Mouse (Mus musculus) myocyte (in vitro differentiated cells): ENCODE results near the gene Cbl. TPM values are rescaled to one million over a fixed set of nuclear protein-coding genes. Genes with fewer than 3 reads are reported as not detected.

Source experiments
- H3K27me3 ChIP-seq: one replicate; pipeline ENCODE4 v1.6.1; 2011; ENCODE audit not compliant: control insufficient read depth, insufficient read depth, insufficient read length
- H3K36me3 ChIP-seq: one replicate; pipeline ENCODE4 v1.6.1; 2011; ENCODE audit not compliant: control insufficient read depth, insufficient read depth
- H3K4me2 ChIP-seq: one replicate; pipeline ENCODE4 v1.6.1; 2011; ENCODE audit warnings: low read depth, control low read depth
- H3K4me3 ChIP-seq: one replicate; pipeline ENCODE4 v1.5.1; 2011; ENCODE audit warnings: mild to moderate bottlenecking, control low read depth, moderate library complexity
- H3K79me2 ChIP-seq: one replicate; pipeline ENCODE4 v1.6.1; 2011; ENCODE audit not compliant: control insufficient read depth, insufficient read depth
- H3ac ChIP-seq: one replicate; pipeline ENCODE4 v1.6.1; 2011; ENCODE audit not compliant: control insufficient read depth, insufficient read length
- CEBPB ChIP-seq: IDR thresholded peaks from 2 replicates; pipeline ENCODE4 v1.6.1; 2011; ENCODE audit warnings: mild to moderate bottlenecking, moderate library complexity; ENCODE audit not compliant: poor library complexity, insufficient read depth, severe bottlenecking
- E2F4 ChIP-seq: IDR thresholded peaks from one replicate; pipeline ENCODE4 v1.6.1; 2011; ENCODE audit warnings: mild to moderate bottlenecking, control low read depth, moderate library complexity; ENCODE audit not compliant: insufficient read depth
- MAX ChIP-seq: IDR thresholded peaks from one replicate; pipeline ENCODE4 v1.6.1; 2011; ENCODE audit warnings: low read depth, mild to moderate bottlenecking, control low read depth
- MYOD1 ChIP-seq, 3 experiments: IDR thresholded peaks; one replicate each; pipeline ENCODE4 v1.6.1; 2011; ENCODE audit warnings: control low read depth in 2 of 3, low read depth in 2 of 3, mild to moderate bottlenecking in 2 of 3, moderate library complexity in 1 of 3; ENCODE audit not compliant: insufficient read length in 2 of 3, control insufficient read depth in 1 of 3
- MYOG ChIP-seq, 3 experiments: IDR thresholded peaks; one replicate each; pipeline ENCODE4 v1.6.1; 2011; ENCODE audit warnings: control low read depth in 2 of 3, low read depth in 2 of 3, mild to moderate bottlenecking in 2 of 3; ENCODE audit not compliant: insufficient read length in 2 of 3, control insufficient read depth in 1 of 3, insufficient read depth in 1 of 3
- POLR2A ChIP-seq: IDR thresholded peaks from one replicate; pipeline ENCODE4 v1.6.1; 2011; ENCODE audit warnings: low read depth, mild to moderate bottlenecking, control low read depth, moderate library complexity; ENCODE audit not compliant: insufficient read length
- POLR2AphosphoS2 ChIP-seq: IDR thresholded peaks from one replicate; pipeline ENCODE4 v1.6.1; 2011; ENCODE audit warnings: low read depth, control low read depth; ENCODE audit not compliant: insufficient read length
- REST ChIP-seq: IDR thresholded peaks from one replicate; pipeline ENCODE4 v1.6.1; 2011; ENCODE audit warnings: mild to moderate bottlenecking, control low read depth, moderate library complexity; ENCODE audit not compliant: insufficient read depth, insufficient read length
- SRF ChIP-seq: IDR thresholded peaks from one replicate; pipeline ENCODE4 v1.6.1; 2011; ENCODE audit warnings: low read depth; ENCODE audit not compliant: control insufficient read depth, insufficient read length
- TCF12 ChIP-seq: IDR thresholded peaks from one replicate; pipeline ENCODE4 v1.6.1; 2011; ENCODE audit warnings: mild to moderate bottlenecking, control low read depth; ENCODE audit not compliant: poor library complexity, insufficient read depth, severe bottlenecking
- TCF3 ChIP-seq: IDR thresholded peaks from one replicate; pipeline ENCODE4 v1.6.1; 2011; ENCODE audit warnings: low read depth, control low read depth; ENCODE audit not compliant: insufficient read length
- USF1 ChIP-seq: IDR thresholded peaks from one replicate; pipeline ENCODE4 v1.6.1; 2011; ENCODE audit warnings: low read depth, mild to moderate bottlenecking, control low read depth, moderate library complexity
- polyA plus RNA-seq: library from polyadenylated mRNA; unstranded; fragments of >200 nt; fragmentation: generic; extraction: Trizol; gene quantifications from one replicate; pipeline ENCODE4 v1.2.1, GENCODE M21; 2012; ENCODE audit warnings: missing spikeins

Cbl gene
- polyA plus RNA-seq, 1 experiment = 4.5 TPM

GRCm38 (mm10) chr9:44106596-44106995 lies 127.3 kb downstream of the Cbl start:
- Histone ChIP-seq H3K4me2 (no peak overlapping the region), H3K27me3 (no peaks in the 10 kb centered on the region), H3K4me3 (no peak overlapping the region), H3K36me3 (no peaks in the 10 kb centered on the region), H3ac (no peak overlapping the region), H3K79me2 (peaks cover 38% of the 10 kb centered on the region)
- TF ChIP-seq REST (no peak), SRF (no peak), USF1 (no peak), MYOD1 (IDR thresholded peaks at IDR 0.05; ENCODE audit: control insufficient read depth in 1 of 3, insufficient read length in 2 of 3, low read depth in 2 of 3) (no peak), CEBPB (no peak), MAX (no peak), MYOG (IDR thresholded peaks at IDR 0.05; ENCODE audit: control insufficient read depth in 1 of 3, insufficient read depth in 1 of 3, insufficient read length in 2 of 3, low read depth in 2 of 3) (no peak)

- Histone ChIP-seq H3ac (no peak overlapping the region), H3K4me2 (no peak overlapping the region), H3K36me3 (no peaks in the 10 kb centered on the region), H3K27me3 (no peaks in the 10 kb centered on the region), H3K4me3 (no peak overlapping the region), H3K79me2 (peaks cover 38% of the 10 kb centered on the region)
- TF ChIP-seq TCF12 = no peak
- no peak for TF ChIP-seq MYOD1 (IDR thresholded peaks at IDR 0.05; ENCODE audit: control insufficient read depth in 1 of 3, insufficient read length in 2 of 3, low read depth in 2 of 3)
- TF ChIP-seq REST = no peak
- TF ChIP-seq MAX = no peak
- TF ChIP-seq E2F4 = no peak
- TF ChIP-seq POLR2AphosphoS2 = no peak
- no peak for TF ChIP-seq SRF
- no peak for TF ChIP-seq POLR2A
- no peak for TF ChIP-seq TCF3
- no peak for TF ChIP-seq MYOG (IDR thresholded peaks at IDR 0.05; ENCODE audit: control insufficient read depth in 1 of 3, insufficient read depth in 1 of 3, insufficient read length in 2 of 3, low read depth in 2 of 3)
- TF ChIP-seq USF1 = no peak
- TF ChIP-seq CEBPB = no peak
These were observed 127.7 kb downstream of the Cbl start for GRCm38 (mm10) chr9:44106182-44106581.

- Histone ChIP-seq H3K27me3 (no peaks in the 10 kb centered on the region), H3K79me2 (peaks cover 38% of the 10 kb centered on the region), H3K4me2 (no peak overlapping the region), H3ac (no peak overlapping the region), H3K4me3 (no peak overlapping the region), H3K36me3 (no peaks in the 10 kb centered on the region)
- no peak for TF ChIP-seq REST
- TF ChIP-seq MYOG (IDR thresholded peaks at IDR 0.05; ENCODE audit: control insufficient read depth in 1 of 3, insufficient read depth in 1 of 3, insufficient read length in 2 of 3, low read depth in 2 of 3) = no peak
- no peak for TF ChIP-seq E2F4
- TF ChIP-seq MYOD1 (IDR thresholded peaks at IDR 0.05; ENCODE audit: control insufficient read depth in 1 of 3, insufficient read length in 2 of 3, low read depth in 2 of 3) = no peak
- no peak for TF ChIP-seq POLR2A
- no peak for TF ChIP-seq SRF
- no peak for TF ChIP-seq CEBPB
- TF ChIP-seq TCF12 = no peak
- no peak for TF ChIP-seq TCF3
- no peak for TF ChIP-seq POLR2AphosphoS2
These were observed 128.1 kb downstream of the Cbl start for GRCm38 (mm10) chr9:44105781-44106180.

GRCm38 (mm10) chr9:44104881-44105280 lies 129.0 kb downstream of the Cbl start:
- no peak overlapping the region for H3ac ChIP-seq
- H3K79me2 ChIP-seq = peaks cover 29% of the 10 kb centered on the region
- TF ChIP-seq MYOG (IDR thresholded peaks at IDR 0.05; ENCODE audit: control insufficient read depth in 1 of 3, insufficient read depth in 1 of 3, insufficient read length in 2 of 3, low read depth in 2 of 3) = no peak
- TF ChIP-seq POLR2A = no peak
- no peak for TF ChIP-seq POLR2AphosphoS2
- no peak for TF ChIP-seq MAX
- TF ChIP-seq TCF3 = no peak
- no peak for TF ChIP-seq SRF
- no peak for TF ChIP-seq USF1
- TF ChIP-seq E2F4 = no peak
- TF ChIP-seq MYOD1 (IDR thresholded peaks at IDR 0.05; ENCODE audit: control insufficient read depth in 1 of 3, insufficient read length in 2 of 3, low read depth in 2 of 3) = no peak
- no peak for TF ChIP-seq CEBPB
- no peak for TF ChIP-seq TCF12
- no peak for TF ChIP-seq REST
- no peak overlapping the region for H3K4me3 ChIP-seq
- H3K4me2 ChIP-seq = no peak overlapping the region
- H3K27me3 ChIP-seq = no peaks in the 10 kb centered on the region
- no peaks in the 10 kb centered on the region for H3K36me3 ChIP-seq

- H3K27me3 ChIP-seq = no peaks in the 10 kb centered on the region
- H3K36me3 ChIP-seq = no peaks in the 10 kb centered on the region
- H3K79me2 ChIP-seq = peaks cover 1% of the 10 kb centered on the region
- H3ac ChIP-seq = no peak within 1 kb of the TSS
- H3K4me2 ChIP-seq = no peak within 1 kb of the TSS
- H3K4me3 ChIP-seq = no peak within 1 kb of the TSS
- no peak for TF ChIP-seq E2F4
These were observed 132.4 kb downstream of the Cbl start, which contains the start of gene Mfrp for GRCm38 (mm10) chr9:44101490-44101889. Mfrp (plus strand) TSS chr9:44101729.
